Mouse (Mus musculus) lung, adult 18-20 months (tissue): ENCODE results near the gene Lrch1.
A peak's percentile ranks its signal among the peaks of the same experiment; 100 is the strongest.

Experiments used
- DNase-seq, 2 experiments: peaks; one replicate each; pipeline ENCODE4 v3.0.0; 2022; ENCODE audit warnings: mixed read lengths in 2 of 2

Lrch1 gene

DNA sequence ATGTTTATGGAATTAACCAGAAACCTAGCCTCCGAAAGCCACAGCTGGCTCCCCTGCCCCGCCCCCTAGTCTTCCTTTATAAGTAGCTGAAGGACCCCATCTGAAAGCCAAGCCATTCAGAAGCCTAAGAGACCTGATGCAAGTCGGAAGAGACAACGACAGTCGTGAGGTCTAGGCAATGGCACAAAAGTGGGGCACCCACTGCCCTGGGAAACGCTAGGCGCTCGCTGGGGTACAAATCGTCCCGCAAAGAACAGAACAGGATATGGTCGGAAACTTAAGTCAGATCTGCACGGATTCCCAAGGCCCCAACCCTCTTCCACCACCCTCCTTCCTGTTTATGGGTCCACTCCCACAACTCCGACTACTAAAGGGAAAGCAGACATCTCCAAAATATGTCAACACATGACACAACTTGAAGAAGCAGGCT is 1.3 kb downstream of the Lrch1 start:
- peak in 1 of 2 experiments; percentile 70 for DNase-seq

DNA sequence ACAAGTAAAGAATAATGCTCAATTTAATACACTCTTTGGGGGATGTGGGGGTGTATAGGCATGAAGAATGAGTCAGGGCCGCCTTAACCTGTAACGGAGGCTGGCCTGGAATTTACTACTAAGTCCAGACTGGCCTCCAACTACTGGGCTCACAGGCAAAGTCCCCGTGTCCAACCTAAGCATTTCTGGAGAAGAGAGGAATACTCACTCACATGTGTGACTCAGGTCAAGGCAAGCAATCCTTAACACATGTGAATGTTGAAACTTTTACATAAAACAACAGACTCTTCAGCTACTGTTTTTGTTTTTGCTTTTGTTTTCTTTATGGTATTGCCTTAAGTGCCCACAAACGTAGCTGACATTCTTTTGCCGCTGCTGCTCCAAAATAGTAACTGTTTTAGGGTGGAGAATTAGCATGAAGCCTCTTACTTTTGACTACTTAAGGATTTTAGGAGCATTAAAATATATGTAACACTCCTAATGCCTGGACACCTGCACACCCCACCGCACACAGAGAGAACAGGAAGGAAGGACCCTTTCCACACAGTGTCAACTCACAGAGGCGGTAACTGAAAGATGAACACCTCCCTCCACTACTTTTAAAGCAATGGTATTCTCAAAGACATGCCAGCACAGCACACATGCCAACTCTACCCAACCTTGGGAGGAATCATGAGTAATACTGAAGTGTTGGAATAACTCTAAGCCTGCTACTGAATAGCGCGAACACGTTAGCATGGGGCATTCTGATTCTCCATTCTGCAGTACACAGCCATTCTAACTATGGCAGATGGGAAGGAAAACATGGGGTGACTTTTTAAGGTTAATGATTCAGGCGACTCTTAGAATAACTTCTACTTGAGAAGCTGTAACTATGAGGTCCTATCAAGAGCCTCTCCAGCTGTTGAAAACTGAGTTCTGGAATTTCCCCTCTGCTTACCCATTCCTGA is 2.1 kb downstream of the Lrch1 start:
- DNase-seq, result no peak

DNA sequence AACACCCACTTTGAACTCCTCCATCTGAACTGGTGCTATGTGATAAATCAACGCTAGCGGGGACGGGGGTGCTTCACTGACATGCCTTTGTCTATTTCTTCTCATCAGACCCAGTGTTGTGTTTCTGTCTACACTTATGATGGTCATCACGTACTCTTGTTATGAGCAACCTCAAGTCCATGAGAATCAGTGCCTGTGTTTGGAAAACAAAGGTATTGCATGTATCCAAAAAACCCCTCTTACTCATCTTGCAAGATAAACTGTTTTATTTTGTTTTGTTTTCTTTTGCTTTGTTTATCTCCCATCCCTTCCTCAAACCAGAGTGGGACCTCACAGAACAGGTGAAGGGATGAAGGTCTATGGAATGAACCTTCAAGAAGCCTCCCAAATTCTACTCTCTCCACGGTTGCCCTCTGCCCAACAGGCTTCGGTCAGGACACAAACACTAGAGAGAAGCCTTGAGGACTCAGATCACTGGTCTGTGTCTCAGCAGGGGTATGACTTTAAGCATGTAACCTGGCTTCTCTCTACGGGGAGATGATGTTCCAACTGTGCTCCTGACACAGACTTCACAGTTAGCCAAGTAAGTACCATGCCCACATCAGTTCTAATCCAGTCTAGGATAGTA is 3.4 kb downstream of the Lrch1 start:
- DNase-seq, result no peak

DNA sequence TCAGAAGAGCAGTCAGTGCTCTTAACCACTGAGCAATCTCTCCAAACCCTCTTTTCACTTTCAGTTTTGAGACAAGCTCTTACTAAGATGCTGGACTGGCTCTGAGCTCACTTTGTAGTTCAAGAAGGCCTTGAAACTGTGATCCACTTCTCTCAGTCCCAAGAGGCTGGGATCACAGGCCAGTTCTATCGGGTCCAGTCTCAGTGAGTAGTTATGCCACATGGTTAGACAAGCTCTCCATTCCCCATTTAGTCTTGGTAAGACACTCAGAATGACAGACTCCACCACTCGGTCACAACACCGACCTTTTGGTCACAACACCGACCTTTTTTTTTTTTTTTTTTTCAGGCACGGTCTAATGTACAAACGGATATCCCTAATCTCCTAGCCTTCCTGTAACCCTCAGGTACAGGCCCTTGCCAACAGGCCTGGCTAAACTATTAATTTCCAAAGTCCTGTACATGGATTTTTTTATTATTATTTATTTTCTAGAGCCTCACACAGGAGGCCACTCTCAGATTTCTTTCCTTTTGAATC is 4.0 kb downstream of the Lrch1 start:
- DNase-seq, result no peak

DNA sequence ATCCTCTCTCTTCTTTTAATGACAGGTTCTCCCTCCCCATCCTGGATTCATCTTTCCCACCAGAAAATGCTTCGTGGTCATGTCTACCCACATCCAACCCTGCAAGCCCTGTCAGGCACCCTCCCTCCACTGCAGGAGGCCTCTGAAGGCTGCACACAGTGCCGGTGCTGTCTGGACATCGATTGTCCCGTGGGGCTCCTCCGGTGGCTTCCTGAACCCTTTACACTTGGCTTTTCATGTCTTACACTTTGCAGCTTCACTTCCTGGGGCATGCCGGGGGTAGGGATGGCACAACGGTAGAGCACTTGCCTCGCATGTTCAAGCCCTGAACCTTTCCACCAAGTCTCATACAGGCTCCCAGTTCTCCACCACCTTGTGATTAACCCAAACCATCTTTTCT is 4.7 kb downstream of the Lrch1 start:
- no peak for DNase-seq

DNA sequence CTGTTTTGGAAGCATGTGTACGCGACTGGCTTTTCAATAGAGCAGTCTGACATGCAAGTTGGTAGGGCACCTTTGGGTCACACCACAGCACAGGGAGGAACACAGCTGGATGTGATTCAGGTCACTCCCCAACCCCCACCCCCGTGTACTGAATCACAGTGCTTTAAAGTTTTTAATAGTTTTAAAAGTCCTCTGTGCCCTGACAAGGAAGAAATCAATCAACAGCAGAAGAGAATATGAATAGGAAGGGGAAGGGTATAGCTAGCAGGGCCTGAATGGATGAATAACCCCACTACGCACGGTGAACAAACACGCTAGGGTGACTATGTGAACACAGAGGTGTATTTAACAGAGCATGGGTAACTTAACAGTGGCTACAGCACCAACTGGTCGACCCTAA is 6.1 kb downstream of the Lrch1 start:
- DNase-seq, result no peak

DNA sequence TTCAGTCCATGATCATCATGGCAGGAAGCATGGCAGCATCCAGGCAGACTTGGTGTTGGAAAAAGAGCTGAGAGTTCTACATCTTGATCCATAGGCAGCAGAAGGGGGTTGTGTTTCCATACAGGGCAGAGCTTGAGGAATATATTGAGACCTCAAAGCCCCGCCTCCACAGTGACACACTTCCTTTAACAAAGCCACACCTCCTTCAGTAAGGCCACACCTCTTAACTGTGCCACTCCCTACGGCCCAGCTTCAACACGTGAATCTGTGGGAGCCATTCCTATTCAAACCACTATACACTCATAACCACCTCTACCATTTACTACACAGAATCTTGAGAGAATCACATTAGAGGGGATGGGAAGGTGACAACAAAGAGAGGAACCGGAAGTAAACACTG is 6.9 kb downstream of the Lrch1 start:
- DNase-seq, result no peak

DNA sequence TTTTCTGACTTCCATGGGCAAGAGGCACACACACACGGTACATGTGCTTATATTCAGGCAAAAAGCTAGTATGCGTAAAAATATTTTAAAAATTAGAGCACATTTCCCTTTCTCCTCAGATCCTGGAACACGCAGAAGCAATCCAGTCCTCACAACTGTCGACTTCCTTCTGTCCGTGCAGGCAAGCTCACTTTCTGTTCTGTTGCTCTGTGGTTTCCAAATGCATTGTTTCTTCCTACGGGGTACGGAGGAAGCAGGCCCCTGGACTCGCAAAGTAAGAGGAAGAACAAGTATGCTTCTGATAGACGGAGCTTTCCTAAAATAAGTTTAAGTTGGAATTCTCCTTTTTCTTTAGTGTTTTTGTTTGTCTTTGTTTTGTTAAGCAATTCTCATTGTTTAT is 8.3 kb downstream of the Lrch1 start:
- no peak for DNase-seq

DNA sequence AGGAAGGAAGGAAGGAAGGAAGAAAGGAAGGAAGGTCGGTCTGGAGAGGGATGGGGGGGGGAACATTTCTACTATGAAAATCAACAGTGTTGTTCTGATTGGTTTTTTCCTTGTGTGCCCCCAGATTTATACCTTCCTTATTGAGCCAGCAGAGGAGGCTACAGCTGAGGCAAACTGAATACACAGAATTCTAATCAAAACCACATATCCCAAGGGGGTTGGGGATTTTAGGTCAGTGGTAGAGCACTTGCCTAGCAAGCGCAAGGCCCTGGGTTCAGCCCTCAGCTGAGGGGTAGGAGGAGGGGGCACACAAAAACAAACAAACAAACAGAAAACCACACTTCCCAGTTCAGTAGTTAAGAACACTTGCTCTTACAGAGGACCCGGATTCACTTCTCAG is 8.8 kb downstream of the Lrch1 start:
- DNase-seq, result no peak

DNA sequence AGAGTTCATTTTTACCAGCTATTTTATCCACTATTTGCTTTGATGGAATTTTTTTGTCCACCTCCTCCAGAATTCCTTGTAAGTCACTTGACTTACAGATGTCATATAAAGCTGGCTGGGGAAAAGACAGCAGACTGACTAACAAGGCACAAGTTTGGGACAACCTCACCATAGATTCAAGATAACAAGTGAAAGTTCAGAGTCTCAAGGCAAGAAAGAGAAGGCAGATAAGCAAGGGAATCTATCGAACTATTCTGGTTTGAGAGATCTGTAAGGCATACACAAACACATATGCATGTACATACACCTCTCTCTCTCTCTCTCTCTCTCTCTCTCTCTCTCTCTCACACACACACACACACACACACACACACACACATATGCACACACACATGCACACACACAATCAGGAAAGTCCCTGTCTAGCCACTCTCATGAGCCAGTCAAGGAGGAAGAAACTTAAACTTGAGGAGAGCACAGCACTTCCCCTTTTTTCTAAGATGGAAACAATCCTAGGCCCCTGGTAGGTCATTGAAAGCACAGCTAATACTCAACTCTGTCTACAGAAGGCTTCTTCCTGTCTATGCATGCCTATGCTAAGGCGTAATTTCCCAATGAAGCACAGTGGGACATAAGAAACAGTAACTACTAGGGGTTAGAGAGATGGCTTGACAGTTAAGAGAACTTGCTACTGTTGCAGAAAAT is 11.0 kb downstream of the Lrch1 start:
- no peak for DNase-seq

DNA sequence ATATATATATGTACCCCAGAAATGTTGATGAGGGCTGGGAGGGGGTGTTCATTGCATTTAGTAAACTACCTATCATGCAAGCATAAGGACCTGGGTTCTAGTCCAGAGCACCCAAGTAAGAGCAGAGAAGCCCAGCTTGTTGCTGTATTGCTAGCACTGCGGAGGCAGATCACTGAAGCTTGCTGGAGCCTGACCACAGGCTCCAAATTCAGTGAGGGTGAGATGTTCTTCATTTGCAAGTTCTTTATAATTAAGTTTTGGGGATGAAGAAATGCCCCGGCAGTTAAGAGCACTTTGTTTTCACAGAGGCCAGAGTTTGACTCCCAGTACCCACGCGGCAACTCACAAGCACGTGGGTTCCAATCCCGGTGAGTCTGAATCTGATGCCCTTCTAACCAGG is 12.6 kb downstream of the Lrch1 start:
- DNase-seq, result no peak

DNA sequence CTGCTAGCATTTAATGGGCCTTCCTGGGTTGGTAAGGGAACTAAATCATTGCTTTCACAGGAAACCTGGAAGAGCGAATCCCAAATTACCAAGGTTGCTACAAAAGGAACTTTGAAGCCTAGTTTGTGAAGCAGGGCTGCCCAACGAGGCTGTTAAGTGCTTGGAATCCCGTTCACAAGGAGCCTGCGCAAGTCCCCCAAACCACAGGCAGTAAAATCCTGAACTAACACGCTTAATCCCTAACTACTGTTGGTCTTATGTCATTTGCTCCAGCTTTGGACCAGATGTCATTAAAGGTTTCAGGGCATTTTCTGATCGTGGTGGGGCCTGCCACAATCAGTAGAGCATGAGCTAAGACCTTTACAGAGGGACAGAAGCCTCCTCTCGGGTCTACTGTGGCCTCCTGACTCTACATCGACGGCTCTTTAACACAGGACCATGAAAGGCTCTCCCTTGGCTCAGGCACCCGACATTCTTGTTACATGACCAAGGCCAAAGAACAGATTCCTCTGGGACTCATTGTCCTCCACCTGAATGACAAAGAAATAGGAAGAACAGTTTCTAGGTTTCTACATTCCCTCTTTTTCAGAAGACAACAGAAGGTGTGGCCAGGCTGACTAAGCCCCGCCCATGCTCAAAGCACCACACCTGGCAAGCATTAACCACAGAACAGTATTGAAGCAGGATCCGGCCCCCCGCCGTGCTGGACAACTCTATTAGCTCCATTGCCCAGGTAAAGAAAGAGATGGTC is 13.5 kb downstream of the Lrch1 start:
- no peak for DNase-seq

DNA sequence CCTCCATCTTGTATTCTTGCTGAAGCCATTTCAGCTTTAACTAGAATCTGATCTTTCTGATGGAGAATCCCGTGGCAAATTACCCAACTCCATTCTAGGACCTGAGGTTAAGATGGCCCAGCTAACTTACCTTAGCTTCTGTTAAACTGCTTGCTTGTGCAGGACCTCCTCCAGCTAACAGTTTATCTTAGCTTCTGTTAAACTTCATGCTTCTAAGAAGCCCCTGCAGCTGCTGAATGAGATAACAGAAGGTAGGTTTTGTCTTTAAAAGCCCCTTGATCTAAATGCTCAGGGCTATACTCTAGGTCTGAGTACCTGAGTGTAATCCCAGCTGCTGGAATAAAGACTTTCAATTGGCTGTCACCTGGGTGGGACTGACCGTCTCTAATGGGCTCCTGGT is 17.9 kb downstream of the Lrch1 start:
- no peak for DNase-seq

DNA sequence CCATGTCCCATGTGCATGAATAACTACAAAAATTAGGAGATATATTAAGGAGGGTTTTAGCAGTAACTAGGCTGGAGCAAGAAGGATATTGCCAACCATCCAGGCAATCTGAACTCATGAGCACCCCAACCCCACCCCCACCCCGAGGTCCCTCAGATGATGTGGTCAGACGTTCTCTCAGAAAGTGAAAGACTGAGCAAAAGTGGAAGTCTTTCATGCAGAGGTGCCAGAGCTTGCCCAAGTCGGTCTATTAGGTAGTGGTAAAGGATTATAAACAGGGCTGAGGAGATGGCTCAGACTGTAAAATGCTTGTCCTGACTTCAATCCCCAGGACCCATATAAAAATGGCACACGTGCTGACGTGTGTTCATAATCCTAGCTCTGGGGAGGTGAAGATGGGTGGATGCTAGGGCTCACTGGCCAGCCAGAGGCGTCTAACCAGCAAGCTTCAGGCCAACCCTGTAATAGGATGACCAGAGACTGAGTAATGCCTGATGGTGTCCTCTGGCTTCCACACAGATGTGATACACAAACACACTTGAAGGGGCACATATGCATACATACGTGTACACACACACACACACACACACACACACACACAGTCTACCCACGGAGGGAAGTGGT is 18.8 kb downstream of the Lrch1 start:
- no peak for DNase-seq

DNA sequence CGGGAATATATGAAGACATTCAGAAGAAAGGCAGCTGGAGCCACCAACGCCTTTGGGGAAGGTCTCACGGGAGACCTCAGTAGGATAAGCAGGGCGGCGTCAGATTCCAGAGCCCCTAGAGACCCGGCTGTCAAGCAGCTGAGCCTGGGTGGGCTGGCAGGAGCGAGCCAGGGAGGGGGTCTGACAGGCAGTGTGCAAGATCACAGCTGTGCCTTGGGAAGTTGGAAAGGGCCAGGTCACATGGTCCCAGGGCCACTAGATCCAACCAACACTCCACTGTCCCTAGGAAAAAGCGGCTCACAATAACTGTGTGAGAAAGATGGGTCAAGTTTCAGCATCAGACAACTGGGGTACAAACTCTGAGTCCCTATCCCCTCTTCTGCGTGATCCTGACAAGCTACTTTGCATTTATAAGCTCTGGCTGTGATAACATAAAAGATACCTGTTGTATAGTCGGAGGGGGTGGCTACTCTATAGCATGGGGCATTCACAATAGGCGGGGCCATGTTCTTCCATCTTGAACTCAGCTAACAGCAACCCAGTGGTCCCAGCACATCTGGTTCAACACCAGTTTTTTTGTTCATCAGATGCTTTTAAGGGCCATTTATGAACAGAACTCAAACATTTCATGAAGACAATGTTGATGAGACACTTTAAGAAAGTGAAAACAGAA is 20.6 kb downstream of the Lrch1 start:
- no peak for DNase-seq

DNA sequence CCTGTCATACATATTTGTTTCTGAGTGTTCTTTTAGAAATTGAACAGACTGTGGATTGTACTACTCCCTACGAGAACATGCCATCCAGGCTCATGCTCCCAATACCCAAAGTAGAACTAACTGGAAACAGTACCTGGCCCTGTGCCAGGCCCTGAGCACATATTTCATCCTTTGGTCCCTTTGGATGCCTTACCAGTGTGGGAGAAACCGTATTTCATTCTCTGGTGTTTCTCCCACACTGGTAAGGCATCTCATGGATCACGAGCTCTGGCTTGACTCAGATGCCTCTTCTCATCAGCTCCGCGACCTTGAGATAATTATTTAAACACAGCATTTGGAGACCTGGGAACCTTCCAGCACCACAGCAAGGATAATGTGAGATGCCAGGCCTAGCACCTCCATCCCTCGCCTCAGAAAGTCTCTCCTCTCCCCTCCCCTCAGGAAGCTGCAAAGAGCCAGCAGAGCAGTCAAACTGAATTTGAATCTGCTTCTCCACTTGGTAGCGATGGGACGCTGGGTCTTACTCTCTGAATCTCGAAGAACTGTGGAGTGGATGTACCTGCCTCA is 21.6 kb downstream of the Lrch1 start:
- no peak for DNase-seq

DNA sequence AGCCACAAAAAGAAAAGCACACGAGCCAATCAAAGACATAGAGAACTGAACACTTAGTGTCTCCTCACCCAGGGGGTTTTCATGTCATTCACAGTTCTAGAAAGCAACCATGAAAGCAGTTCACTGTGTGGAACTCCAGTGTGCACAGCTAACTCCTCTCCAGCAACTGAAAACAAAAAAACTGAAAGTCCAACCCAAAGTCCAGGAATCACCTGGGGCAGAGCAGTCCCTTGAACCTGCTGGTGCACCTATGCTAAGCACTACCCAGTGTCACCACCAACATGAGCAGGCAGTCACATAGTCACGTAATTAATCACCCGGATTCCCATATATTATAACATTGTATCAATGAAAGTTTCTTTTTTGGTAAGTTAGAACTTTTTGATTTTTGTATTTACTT is 23.2 kb downstream of the Lrch1 start:
- DNase-seq, result no peak

DNA sequence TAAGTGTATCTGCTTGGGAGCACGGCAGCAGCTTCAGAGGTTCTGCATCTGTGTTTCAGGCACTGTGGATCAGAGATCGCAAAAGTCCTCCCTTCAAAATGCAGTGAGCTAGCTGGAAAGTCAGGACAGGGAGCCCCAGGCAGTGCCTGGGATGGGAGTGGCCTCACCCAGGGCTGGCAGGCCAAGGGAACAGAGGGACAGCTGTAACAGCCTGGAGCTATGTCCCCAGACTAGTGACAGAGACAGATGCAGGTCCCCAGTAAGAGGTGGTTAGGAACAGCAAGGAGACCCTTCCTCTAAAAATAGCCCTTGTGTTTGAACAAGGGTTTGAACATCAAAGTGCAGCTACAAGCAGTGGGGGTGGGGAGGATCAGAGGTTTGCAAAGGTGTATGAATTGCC is 23.6 kb downstream of the Lrch1 start:
- no peak for DNase-seq

DNA sequence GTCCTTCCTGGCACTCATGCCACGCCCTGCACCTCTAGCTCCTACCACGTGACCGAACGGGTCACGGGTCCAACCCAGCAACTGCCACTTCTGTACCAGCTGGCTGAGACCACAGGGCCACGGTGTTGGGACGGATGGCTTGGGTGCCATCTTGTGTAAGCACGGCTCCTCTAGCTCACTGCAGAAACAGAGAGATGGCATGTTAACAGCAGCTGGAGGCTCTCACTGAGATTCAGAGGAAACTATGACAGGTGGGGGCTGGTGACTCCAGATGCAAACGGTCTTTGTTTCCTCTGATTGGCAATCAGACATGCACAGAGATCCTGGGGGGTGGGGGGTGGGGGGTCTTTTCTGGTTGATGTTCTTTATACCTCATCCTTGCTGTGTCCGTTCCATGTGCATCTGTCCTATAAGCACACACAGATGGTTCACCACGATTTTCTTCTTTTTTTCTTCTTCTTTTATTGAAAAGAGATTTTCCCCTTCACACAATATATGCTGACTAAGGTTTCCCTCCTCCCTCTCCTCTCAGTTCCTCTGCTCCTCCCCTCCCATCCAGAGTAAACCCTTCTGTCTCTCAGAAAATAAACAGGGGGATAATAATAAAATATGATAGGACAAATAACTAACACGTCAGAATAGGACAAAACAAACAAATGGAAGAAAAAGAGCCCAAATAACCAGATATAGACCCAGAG is 25.5 kb downstream of the Lrch1 start:
- no peak for DNase-seq

DNA sequence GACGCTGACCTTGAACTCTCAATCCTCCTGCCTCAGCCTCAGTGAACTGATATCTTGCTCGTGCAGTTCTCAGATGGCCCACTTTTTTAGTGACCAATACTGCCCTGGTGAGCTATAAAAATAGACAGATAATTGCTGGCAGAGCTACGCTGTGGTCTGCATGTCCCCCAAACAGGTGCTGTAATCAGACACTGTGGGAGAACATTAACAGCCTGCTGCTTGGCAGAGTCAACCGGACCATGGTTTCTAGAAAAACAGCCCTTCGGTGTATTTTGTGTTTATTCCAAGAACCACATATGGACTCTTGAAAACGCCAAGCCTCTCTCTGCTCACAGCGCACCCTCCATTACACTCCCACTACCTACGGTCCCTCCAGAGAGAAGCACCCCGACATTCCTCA is 26.2 kb downstream of the Lrch1 start:
- DNase-seq, result no peak

DNA sequence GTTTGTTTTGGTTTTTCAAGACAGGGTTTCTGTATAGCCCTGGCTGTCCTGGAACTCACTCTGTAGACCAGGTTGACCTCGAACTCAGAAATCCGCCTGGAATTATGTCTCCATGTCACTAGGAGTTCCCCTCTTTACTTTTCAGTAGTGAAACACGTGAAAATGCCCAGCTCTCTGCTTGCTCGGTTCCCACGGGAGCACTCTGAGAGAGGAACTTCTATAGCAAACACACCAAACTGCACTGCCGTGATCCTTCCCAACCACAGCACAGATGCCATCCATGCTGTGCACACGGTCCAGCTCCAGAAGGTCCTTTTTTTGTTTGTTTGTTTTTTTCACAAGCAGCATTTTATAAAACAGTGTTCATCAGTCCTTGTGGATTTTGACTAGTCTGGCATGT is 28.5 kb downstream of the Lrch1 start:
- no peak for DNase-seq
